Mouse (Mus musculus): ENCODE data around the gene Slc16a7.
A peak's percentile ranks its signal among the peaks of the same experiment; 100 is the strongest.

The Slc16a7 gene

DNA sequence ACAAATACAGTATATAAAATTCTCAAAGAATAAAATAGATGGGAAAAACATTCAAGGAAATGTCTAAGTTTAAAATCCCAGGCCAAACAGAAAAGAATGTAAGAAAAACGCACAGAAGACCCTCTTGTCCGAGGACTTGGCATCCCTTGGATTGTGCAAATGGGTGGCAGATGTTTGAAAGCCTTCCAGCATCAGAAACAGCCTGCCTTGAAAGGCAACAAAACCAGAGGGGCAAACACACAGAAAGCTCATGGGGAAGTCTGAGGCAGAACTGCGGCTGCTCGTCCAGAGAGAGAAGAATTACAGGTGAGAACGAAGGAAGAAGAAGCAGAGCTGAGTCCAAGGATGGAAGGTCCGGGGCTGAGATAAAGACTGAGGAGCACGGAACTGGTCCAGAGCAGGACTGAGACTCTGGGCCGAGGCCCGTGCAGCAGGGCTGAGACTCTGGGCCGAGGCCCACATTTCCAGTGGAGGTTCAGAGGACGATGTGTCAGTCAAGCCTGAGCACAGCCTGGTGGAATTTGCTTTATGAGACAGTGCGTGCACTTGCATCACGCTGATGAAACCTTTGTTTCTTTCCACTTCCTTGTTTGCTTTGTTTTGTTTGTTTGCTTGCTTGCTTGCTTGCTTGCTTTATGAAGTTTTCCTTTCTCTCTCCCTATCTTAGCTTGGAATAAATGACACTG, 65.0 kb downstream of the Slc16a7 start:
- DNase-seq (ENCODE audit: low spot score in 2 of 2), result no peak

DNA sequence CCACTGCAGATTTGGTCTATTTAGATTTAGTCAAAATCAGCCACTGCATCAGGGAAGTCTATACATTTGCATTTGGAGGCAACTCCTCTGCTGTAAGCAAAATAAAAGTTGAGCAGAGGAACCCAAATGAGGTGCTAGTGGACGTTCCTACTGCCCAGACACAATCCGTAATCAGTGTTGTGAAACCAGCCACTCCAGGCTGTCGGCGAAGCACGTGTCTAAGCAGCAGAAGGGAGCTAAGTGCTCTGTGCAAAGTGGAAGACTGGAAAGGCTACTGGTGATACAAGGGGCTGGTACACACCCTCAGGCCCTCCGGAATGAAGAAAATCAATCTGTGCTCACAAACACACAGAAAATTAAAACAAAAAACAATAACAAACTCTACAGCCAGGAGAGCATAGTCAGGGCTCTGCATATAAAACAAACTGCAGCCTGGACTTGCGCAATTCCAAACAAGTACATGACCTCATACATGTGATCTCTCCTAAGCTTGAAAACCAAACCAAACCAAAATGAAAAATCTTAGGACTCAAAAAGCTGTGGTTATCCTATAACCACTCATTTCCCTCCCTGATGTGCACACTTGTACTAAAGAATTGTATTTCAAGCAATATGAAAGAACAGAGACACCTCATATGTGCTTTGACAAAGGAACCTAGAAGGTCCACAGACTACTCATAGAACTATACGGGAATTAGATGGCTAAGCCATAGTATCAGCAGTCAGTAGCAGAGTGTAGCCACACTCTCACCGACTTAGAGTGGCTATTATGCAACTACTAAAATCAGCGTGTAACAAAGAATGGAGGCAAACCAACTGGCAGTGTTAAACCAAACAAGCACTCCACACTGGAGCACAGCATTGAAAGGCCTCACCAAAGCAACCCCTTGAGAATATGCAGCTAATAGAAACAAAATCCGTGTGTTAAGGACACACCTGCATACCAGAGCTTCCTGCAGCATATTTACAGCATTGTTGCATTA, 67.5 kb downstream of the Slc16a7 start:
- no peak for DNase-seq (ENCODE audit: low spot score in 2 of 2)

DNA sequence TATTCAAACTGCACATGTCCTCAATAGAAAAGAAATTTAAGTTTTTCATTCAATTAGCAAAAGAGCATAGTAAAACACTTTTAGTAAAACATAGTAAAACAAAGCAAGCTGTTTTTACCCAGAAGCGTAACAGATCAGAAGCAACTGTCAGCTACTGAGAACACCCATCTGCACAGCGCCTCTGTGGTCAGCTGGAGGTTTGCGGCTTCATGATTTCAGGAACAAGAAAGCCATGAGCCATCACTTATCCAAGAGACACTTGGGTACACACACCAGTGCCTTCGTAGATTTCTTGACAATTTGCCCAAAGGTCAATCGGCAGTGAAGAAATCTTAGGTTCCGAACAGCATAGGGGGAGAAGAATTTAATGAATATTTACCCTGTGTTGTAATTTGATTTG, 71.9 kb downstream of the Slc16a7 start:
- DNase-seq (ENCODE audit: low spot score in 2 of 2), result no peak

DNA sequence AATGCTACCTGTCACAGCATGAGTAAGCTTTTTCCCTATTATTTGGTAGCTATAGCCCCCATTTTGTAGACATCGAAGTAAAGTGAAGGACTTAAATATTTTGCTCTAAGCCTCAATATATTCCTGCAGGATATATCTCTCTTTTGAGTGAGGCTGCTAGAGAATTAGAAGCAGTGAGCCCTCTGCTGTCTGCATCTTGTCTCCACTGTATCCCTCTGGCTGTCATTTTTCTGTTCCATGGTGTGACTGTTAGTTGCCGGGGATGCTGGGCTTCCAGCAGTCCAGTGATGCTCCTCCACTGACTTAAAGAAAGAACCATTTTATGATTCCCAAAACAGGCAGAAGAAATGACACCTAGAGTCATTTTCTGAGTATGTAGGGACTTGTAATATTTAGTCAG, 78.4 kb downstream of the Slc16a7 start:
- no peak for DNase-seq (ENCODE audit: low spot score in 2 of 2)

DNA sequence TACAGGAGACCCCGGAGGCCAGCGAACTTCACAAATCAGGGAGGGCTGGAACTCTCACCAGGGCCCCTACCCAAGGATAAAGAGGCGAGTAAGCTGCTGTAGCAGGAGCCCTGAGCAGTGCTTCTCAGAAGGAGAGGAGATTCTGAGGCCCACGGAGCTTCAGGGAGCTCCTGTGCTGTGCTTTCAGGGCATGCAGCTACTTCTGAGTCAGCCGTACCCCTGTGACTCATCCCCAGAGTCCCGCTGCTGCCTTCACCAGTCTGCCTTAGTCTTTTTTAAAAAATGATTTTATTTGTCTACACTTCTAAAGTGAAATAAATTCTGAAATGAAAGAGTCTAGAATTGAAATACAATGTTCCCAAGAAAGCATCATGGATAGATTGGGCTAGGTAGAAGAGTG, 91.2 kb downstream of the Slc16a7 start:
- DNase-seq (ENCODE audit: low spot score in 2 of 2), result peak; percentile 50 to 56

DNA sequence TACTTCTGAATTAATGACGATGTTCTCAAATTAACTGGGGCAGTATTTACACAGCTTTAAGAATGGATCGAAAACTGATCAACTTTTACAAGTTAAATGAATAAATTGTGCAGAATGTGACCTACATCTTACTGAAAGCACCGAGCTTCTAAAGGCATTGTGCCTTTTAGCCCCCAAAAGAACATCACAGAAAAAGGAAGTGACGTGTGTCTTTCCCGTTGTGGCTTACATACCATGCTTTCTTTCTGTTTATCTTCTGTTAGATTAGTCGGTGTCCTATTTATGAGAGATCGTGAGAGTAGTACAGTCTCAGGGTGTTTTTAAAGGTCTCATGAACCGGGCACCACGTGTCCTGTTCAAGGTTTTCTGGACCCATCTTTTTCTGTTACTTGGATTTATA, 98.9 kb downstream of the Slc16a7 start:
- DNase-seq (ENCODE audit: low spot score in 2 of 2), result no peak

DNA sequence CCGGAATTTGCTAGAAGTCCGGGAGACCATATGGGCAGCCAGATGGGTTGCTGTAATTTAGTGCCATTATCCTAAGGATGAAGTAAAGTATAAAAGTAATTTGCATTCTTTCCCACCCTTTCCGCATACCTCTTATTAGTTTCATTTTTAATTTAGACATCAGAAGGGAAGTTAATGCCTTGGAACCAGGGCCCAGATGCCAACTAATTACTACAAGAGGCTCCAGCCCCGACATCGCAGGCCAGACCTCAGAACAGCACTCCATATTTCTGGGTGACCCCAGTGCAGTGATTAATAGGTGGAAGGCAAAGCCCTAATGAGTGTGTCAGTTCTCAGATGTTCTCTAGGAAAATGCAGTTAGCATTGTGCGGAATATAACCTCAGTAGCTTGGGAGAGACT, 100.7 kb downstream of the Slc16a7 start:
- DNase-seq (ENCODE audit: low spot score in 2 of 2), result no peak

DNA sequence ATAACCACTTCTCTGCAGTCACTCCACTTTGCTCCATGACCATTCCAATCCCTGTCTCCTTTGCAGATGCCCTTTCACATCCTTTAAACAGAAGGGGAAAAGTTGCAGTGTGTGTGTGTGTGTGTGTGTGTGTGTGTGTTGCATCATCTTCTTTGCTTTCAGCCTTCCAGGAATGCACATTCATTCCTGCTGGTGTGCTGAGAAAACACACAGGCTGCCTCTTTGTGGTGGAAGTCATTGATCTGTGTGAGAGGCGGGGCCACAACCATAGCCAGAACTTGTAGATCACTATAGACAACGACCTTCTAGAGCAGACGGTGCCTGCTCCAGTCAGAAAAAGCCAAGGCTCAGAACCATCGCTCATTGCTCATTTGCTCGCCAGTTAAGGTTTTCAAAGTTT, 103.9 kb downstream of the Slc16a7 start:
- DNase-seq (ENCODE audit: low spot score in 2 of 2), result no peak

DNA sequence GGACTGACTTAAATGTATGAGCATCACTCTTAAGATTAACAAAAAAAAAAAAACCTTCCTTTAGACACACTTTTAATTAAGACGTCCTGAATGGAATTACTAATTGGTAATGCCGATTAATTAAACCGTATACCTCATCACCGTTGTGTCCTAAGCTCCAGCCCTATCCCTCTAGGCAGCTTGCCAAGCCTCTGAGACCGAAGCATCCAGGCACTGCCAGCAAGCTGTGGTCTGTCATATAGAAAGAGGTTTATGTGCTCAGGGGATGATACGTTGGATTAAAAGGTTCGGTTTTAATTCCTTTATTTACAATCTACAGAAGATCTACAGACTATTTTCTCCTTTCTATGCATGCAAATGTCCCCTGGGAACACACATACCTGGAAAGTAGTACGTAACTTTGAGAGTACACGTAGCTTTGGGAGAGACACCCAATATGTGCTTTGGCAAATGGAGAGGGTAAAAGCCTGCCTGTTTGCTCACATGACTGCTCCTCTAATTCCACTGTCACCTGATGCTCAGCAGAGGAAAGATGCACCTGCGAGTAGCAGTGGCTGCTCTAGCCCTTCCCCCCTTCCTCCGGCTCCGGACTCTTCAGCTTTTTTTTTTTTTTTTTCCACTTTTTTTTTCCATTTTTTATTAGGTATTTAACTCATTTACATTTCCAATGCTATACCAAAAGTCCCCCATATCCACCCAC, 114.0 kb downstream of the Slc16a7 start:
- DNase-seq (ENCODE audit: low spot score in 2 of 2), result no peak

DNA sequence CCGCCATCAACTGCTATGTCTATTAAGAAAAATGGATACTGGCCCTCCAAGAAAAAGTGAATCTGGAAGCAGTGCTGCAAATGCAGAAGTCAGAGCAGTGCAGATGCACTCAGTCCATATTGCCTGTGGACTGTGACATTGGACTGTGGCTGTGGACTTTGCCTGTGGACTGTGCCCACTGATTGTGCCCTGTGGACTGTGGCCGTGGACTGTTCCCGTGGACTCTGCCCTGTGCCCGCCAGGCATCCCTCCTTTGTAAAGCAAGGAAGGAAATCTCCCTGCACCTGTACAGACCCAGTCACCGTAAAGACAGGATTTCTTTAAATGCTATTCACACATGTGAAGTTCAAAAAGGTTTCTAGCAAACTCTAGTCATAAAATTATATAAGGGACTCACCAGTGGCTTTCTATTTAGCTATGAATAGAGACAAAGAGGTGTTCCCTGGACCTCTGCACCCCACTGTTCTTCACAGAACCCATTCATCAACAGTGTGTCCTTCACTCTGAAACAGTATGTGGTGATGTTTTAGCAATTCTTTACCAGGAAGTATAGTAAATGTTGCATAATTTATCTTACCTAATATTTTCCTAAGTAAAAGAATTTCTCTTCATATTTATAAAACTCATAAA, 114.6 kb downstream of the Slc16a7 start:
- no peak for DNase-seq (ENCODE audit: low spot score in 2 of 2)

DNA sequence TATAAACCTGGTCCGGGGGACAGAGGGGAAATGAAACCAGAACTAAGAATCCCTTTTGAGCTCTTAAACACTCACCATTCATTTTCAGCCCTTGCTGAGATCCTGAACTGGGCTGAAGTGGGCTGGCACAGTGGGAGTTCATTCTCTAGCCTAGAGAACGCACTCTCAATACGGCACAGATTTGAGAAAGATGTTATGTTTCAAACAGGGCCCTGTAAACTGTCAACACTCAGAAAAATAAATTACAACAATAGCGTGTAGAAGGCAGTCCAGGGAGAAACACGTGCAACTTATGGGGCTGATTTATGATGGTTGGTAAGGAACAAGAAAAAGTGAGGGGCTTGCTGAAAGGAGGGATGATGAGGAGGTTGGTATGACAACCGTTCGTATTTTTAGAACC, 115.5 kb downstream of the Slc16a7 start:
- DNase-seq (ENCODE audit: low spot score in 2 of 2), result no peak

DNA sequence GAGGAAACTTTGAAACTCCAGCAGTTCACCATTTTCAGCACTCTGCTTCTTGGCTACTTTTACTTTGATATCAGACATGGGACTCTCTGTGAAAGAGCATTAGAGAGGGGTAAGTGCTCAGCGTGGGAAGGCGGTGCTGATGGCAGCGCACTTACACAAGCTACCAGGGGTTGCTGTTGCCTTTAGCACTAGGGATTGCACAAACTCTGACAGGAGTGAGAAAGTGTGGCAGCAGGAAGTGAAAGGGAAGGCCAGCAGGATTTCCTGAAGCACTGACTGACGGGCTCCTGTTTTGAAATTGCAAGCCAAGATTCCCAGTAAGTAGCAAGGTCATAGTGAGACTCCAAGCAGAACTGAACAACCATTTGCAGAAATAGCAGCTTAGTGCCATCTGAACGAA, 117.8 kb downstream of the Slc16a7 start:
- no peak for DNase-seq (ENCODE audit: low spot score in 2 of 2)

DNA sequence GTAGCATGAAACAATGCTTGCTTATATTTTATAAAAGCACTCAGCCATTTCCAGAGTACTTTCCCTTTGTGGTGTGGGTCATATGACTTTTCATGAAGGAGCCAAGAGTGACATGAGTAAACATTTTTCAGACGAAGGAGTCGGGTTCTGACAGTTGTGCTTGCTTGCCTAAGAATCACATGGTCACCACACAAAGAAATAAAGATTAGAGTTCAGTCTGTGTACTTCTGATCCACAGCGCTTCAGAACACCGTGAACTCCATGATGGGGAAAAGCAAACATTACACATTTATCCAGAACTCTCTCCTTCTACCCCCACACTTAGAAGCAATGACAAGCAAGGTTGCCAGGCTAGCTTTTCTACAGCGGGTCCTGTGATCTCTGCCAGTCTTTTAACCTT, 119.0 kb downstream of the Slc16a7 start:
- no peak for DNase-seq (ENCODE audit: low spot score in 2 of 2)

DNA sequence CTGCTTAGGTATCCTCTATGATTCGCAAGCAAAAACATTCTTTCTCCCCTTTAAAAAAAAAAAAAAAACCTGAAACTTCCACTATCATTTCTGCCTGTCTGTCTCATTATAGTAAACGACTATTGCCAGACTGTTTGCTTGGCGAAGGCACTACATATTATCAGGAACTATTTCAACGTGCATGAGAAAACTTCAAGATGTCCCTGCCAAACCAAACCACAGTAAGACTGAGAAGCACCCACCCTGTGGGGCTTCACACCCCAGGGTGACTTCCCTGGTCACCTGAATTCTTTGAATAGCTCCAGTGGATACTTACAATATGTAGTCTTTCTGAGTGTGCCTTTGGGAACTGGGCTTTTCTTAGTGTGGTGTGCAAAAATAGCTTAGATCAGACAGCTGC, 122.9 kb downstream of the Slc16a7 start:
- no peak for DNase-seq (ENCODE audit: low spot score in 2 of 2)

DNA sequence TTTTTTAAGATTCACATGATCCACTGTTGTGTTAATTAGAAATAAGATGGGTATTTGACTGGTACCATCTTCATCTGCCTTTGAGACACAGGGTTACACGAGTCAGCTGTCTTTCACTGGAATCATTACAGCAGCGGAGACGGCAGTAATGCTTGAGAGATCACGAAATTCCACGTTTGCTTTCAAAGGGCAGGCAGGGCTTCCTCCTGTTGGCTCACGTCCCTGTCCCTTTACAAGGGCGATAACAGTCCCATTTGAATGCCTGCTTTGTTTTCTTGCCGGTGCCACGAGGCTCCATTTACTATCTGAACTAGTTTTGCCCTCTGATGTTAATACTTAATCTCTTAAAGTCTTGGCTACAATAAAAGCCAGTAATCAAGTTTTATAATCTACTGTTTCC, 123.4 kb downstream of the Slc16a7 start:
- DNase-seq (ENCODE audit: low spot score in 2 of 2), result no peak

DNA sequence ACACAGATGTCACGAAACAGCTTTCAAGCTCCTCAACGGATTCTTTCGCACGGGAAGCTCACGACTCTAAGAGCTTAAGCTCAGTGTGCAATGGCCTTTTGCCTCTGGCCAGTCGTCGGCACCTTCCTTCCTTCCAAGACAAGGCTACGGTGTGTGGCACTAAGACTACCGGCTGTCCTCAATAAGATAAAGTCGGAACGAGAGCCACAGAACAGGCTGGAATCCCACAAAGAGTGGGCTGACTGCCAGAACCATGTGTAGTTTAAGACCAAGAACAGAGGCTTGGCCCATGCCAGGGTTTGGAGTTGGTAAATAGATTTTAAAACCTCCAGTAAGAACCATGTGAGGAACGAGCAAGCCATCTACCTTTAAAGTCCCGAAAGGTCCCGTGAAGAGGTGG, 123.8 kb downstream of the Slc16a7 start:
- DNase-seq (ENCODE audit: low spot score in 2 of 2), result no peak

DNA sequence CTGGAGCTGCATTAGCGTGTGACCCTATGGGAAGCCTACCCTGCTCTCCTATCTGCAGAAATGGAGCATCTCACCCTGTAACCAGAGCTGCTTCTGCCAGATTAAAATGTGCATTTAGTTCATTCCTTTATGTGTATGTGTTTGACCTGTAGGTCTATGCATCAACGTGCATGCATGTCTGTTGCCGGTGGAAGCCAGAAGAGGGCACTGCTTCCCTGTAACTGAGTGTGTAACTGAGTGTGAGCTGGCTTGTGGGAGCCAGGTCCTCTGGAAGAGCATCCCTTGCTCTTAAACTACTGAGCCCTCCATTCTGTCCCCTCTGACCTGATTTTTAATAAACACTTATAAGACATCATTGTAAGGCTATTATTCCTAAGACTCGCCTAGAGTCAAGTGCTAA, 124.3 kb downstream of the Slc16a7 start:
- DNase-seq (ENCODE audit: low spot score in 2 of 2), result peak; percentile 32 to 47

DNA sequence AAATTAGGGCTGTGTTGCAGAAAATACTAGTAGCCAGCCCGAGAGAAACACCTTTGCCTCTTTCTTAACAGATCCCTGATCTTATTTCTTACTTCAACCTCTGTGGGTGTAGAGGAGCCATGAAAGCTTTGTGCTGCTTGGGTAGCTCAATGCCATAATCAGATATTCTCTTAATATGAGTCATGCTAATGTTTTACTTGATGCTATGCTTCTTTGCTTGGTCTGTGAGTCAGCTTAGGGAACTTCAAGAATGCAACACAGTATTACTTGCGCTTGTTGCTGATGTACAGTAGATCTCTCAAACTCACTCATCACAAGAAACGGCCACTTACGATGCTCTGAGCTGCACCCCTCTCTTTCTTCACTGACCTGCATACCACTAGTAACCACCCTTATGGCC, 133.4 kb downstream of the Slc16a7 start:
- DNase-seq (ENCODE audit: low spot score in 2 of 2), result no peak

DNA sequence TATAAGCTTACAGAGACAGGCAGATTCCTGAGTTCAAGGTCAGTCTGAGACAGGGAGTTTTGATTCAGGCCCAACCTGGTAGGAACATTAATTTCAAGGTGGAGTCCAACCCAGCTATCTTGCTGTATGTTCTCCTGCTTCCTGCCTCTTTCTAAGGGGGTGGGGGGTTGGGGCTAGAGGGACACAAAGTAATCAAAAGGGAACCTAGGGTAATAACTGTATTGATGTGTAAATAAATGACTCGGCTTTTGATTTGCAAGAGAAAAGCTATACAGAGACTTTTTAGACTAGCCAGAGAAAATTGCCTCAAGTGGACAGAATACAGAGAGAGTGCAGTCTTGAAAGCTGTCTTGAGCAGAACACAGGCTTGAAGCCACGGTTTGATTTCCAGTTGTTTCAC, 174.7 kb downstream of the Slc16a7 start:
- DNase-seq (ENCODE audit: low spot score in 2 of 2), result no peak

DNA sequence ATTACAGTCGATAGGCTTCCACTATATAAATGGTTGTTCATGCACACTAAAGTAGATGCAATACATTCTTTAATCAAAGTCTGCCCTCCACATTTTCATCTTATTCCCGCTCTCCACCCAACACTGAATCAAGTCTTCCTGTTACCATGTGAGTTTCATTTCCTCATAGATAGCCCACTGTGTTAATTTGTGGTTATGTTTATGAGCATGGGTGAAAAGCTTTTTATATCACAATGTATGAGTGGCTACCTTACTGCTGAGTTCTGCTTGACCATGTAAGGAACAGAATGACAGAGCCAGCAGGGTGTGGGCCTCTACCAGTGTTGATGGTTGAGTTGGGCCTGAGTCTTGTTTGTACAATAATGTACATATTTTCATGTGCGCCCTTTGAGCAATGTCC, 175.5 kb downstream of the Slc16a7 start:
- DNase-seq (ENCODE audit: low spot score in 2 of 2), result no peak

DNA sequence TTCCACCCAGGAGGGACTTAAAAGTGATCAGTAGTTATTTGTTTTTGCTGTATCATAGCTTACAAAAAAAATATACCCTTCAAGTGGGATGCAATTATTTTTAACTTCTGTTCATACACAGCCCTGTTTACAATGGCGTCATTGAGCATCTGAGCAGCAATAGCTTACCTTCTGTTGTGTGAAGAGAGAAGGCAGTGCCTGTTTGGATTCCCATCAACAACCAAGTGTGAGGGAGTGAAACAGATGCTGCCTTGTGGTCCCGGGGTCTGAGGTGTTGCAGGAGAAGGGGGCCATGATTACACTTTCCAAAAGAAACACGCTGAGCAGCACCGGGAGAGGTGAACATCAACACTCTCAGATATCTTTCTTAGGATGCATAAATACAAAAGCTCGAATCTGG, 201.7 kb downstream of the Slc16a7 start:
- DNase-seq (ENCODE audit: low spot score in 2 of 2), result no peak

DNA sequence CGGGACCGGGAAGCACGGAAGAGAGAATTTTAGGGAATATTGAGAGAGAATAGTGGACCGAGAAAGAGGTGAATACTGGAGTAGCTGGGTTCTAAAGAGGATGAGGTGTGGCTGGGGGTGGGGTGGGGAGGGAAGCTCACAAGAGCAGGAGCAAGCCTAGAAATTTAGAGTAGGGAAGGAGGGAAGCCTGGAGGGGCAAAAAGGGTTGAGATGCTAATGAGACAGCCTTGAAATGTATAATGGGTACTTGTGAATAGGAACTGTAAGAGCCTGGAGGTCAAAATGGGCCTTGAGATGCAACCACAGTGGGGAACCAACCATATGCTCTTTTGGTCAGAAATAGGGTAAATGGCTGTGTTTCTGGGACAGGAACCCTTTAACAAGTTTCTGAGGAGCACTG, 203.9 kb downstream of the Slc16a7 start:
- no peak for DNase-seq (ENCODE audit: low spot score in 2 of 2)
